Comparison of ENCODE assay signal across 33 mouse cellular contexts in genomic region chr19:4540263-4540662, GRCm38 (mm10). TPM values are rescaled to one million over a fixed set of nuclear protein-coding genes. Genes with fewer than 3 reads are reported as not detected.
A peak's percentile ranks its signal among the peaks of the same experiment; 100 is the strongest.
DNase-seq lines count a peak whose midpoint lies in the region; ATAC-seq and TF ChIP-seq lines count a peak whose summit lies in the region.
"Had no signal": no experiment of that assay in that cellular context is flagged by ENCODE, and none has a peak within 500 bp of the region (broad histone marks: within the 10 kb centered on the region; RNA-seq: fewer than 3 reads in every experiment).

No protein-coding gene starts in this region.

- H3K36me3 ChIP-seq in forebrain, postnatal 0 days (ENCODE audit: insufficient read depth), result no peaks in the 10 kb centered on the region
- H3K36me3 ChIP-seq in forebrain, embryonic 16.5 days (ENCODE audit: control insufficient read depth, insufficient read depth), result no peaks in the 10 kb centered on the region
- no peaks in the 10 kb centered on the region for H3K36me3 ChIP-seq in kidney, postnatal 0 days (ENCODE audit: insufficient read depth, low read length)
- no peaks in the 10 kb centered on the region for H3K36me3 ChIP-seq in lung, postnatal 0 days (ENCODE audit: insufficient read depth, low read length)
- no peaks in the 10 kb centered on the region for H3K36me3 ChIP-seq in stomach, postnatal 0 days (ENCODE audit: control insufficient read depth, insufficient read depth, low read length)
- H3K36me3 ChIP-seq: embryonic facial prominence, embryonic 12.5 days; heart, embryonic 12.5 days; limb, embryonic 15.5 days; midbrain, embryonic 10.5 days; stomach, embryonic 15.5 days had no signal

- TF ChIP-seq CTCF in forebrain, postnatal 0 days (IDR thresholded peaks at IDR 0.05; ENCODE audit: low read depth), result 0 out of 2 replicates have a peak, but pooled peaks have one; percentile 4
- TF ChIP-seq CTCF in kidney, postnatal 0 days (IDR thresholded peaks at IDR 0.05; ENCODE audit: low read depth), result peak; percentile 44
- peak; percentile 40 for TF ChIP-seq CTCF in lung, postnatal 0 days (IDR thresholded peaks at IDR 0.05)
- TF ChIP-seq CTCF in stomach, postnatal 0 days (IDR thresholded peaks at IDR 0.05; ENCODE audit: low read depth), result peak; percentile 39; the same call in 1 of the 2 replicates

- H3K9ac ChIP-seq in forebrain, postnatal 0 days, result no peak overlapping the region
- no peak overlapping the region for H3K9ac ChIP-seq in forebrain, embryonic 16.5 days (replicated peaks; ENCODE audit: low read depth, low read length)
- H3K9ac ChIP-seq in kidney, postnatal 0 days (ENCODE audit: low read depth, low read length), result no peak overlapping the region
- H3K9ac ChIP-seq in lung, postnatal 0 days (replicated peaks; ENCODE audit: low read depth), result no peak overlapping the region
- no peak overlapping the region for H3K9ac ChIP-seq in stomach, postnatal 0 days (ENCODE audit: low read length)
- H3K9ac ChIP-seq: embryonic facial prominence, embryonic 12.5 days; heart, embryonic 12.5 days; limb, embryonic 15.5 days; stomach, embryonic 15.5 days had no signal

- DNase-seq in forebrain, postnatal 0 days, result no peak
- DNase-seq in kidney, postnatal 0 days (ENCODE audit: low spot score), result no peak
- DNase-seq in kidney, adult 9 months, result no peak
- DNase-seq in lung, postnatal 0 days (ENCODE audit: low spot score), result no peak
- no peak for DNase-seq in lung, postnatal 36 days
- DNase-seq in stomach, postnatal 0 days (ENCODE audit: low spot score), result no peak
- no peak for DNase-seq in adrenal gland, postnatal 25 days
- DNase-seq: adrenal gland, adult 8-10 months; cerebellum, adult 18-20 months; cerebellum, postnatal 14 days; heart, postnatal 14 days; kidney, postnatal 4 days; layer of hippocampus, adult 9-11 months; right cerebral cortex, adult 18-20 months; right cerebral cortex, postnatal 4 days; thymus, adult 2 months; thymus, postnatal 4 days had no signal

- 93% methylated on average over 6 of the region's 6 CpGs for WGBS in forebrain, postnatal 0 days
- 86% methylated on average over 6 of the region's 6 CpGs for WGBS in forebrain, embryonic 16.5 days
- WGBS in kidney, postnatal 0 days, result 88% methylated on average over 6 of the region's 6 CpGs
- WGBS in lung, postnatal 0 days, result 87% methylated on average over 6 of the region's 6 CpGs
- WGBS in stomach, postnatal 0 days, result 85% methylated on average over 6 of the region's 6 CpGs

- H3K9me3 ChIP-seq in forebrain, postnatal 0 days (ENCODE audit: low read length), result no peaks in the 10 kb centered on the region
- no peaks in the 10 kb centered on the region for H3K9me3 ChIP-seq in forebrain, embryonic 16.5 days (ENCODE audit: control insufficient read depth, low read length)
- no peaks in the 10 kb centered on the region for H3K9me3 ChIP-seq in kidney, postnatal 0 days (replicated peaks; ENCODE audit: low read length)
- H3K9me3 ChIP-seq in lung, postnatal 0 days (ENCODE audit: low read length), result no peaks in the 10 kb centered on the region
- no peaks in the 10 kb centered on the region for H3K9me3 ChIP-seq in stomach, postnatal 0 days (ENCODE audit: control insufficient read depth, low read length)
- H3K9me3 ChIP-seq: heart, embryonic 12.5 days; limb, embryonic 15.5 days; midbrain, embryonic 10.5 days; stomach, embryonic 15.5 days had no signal

- TF ChIP-seq EP300 in lung, postnatal 0 days (IDR thresholded peaks at IDR 0.05), result no peak
- TF ChIP-seq EP300 in stomach, postnatal 0 days (optimal IDR thresholded peaks at IDR 0.05), result no peak

- no peak overlapping the region for H3K4me3 ChIP-seq in forebrain, postnatal 0 days (ENCODE audit: low read depth, low read length)
- no peak overlapping the region for H3K4me3 ChIP-seq in forebrain, embryonic 16.5 days (replicated peaks; ENCODE audit: low read length)
- H3K4me3 ChIP-seq in kidney, postnatal 0 days (replicated peaks; ENCODE audit: low read depth, low read length), result no peak overlapping the region
- no peak overlapping the region for H3K4me3 ChIP-seq in lung, postnatal 0 days (ENCODE audit: low read depth, low read length)
- no peak overlapping the region for H3K4me3 ChIP-seq in stomach, postnatal 0 days (ENCODE audit: low read depth, low read length)
- H3K4me3 ChIP-seq: embryonic facial prominence, embryonic 12.5 days; heart, embryonic 12.5 days; left cerebral cortex, adult 2 months; limb, embryonic 15.5 days; midbrain, embryonic 10.5 days; stomach, embryonic 15.5 days had no signal

- H3K27ac ChIP-seq in forebrain, postnatal 0 days (ENCODE audit: low read depth, low read length), result no peak overlapping the region
- no peak overlapping the region for H3K27ac ChIP-seq in forebrain, embryonic 16.5 days (ENCODE audit: low read length)
- H3K27ac ChIP-seq in kidney, postnatal 0 days, result no peak overlapping the region
- no peak overlapping the region for H3K27ac ChIP-seq in lung, postnatal 0 days (ENCODE audit: low read length)
- H3K27ac ChIP-seq in stomach, postnatal 0 days (replicated peaks), result no peak overlapping the region
- H3K27ac ChIP-seq: embryonic facial prominence, embryonic 12.5 days; left cerebral cortex, adult 2 months; limb, embryonic 15.5 days; midbrain, embryonic 10.5 days; stomach, embryonic 15.5 days had no signal

- no peak for ATAC-seq in forebrain, postnatal 0 days
- ATAC-seq in forebrain, embryonic 16.5 days, result no peak
- no peak for ATAC-seq in kidney, postnatal 0 days (replicated peaks; ENCODE audit: low FRiP score, low read depth)
- no peak for ATAC-seq in lung, postnatal 0 days
- no peak for ATAC-seq in stomach, postnatal 0 days (ENCODE audit: low FRiP score, low TSS enrichment)
- ATAC-seq: CD4-positive, CD25-positive, alpha-beta regulatory T cell, adult 4 months had no signal

- H3K4me2 ChIP-seq in forebrain, postnatal 0 days (ENCODE audit: low read depth), result no peak overlapping the region
- H3K4me2 ChIP-seq in forebrain, embryonic 16.5 days (ENCODE audit: low read length), result no peak overlapping the region
- H3K4me2 ChIP-seq in kidney, postnatal 0 days (ENCODE audit: low read length), result no peak overlapping the region
- no peak overlapping the region for H3K4me2 ChIP-seq in lung, postnatal 0 days (replicated peaks; ENCODE audit: low read depth, low read length)
- no peak overlapping the region for H3K4me2 ChIP-seq in stomach, postnatal 0 days (replicated peaks; ENCODE audit: low read depth)
- H3K4me2 ChIP-seq: embryonic facial prominence, embryonic 12.5 days; heart, embryonic 12.5 days; limb, embryonic 15.5 days; stomach, embryonic 15.5 days had no signal

- no peaks in the 10 kb centered on the region for H3K27me3 ChIP-seq in forebrain, postnatal 0 days (ENCODE audit: insufficient read depth, low read length)
- no peaks in the 10 kb centered on the region for H3K27me3 ChIP-seq in forebrain, embryonic 16.5 days (replicated peaks; ENCODE audit: control insufficient read depth, insufficient read depth, low read length)
- no peaks in the 10 kb centered on the region for H3K27me3 ChIP-seq in kidney, postnatal 0 days (ENCODE audit: insufficient read depth, low read length)
- no peaks in the 10 kb centered on the region for H3K27me3 ChIP-seq in lung, postnatal 0 days (replicated peaks; ENCODE audit: insufficient read depth, low read length)
- H3K27me3 ChIP-seq in stomach, postnatal 0 days (ENCODE audit: control insufficient read depth, insufficient read depth, low read length), result no peaks in the 10 kb centered on the region
- H3K27me3 ChIP-seq: embryonic facial prominence, embryonic 12.5 days; heart, embryonic 12.5 days; limb, embryonic 15.5 days; stomach, embryonic 15.5 days had no signal

- no peaks in the 10 kb centered on the region for H3K4me1 ChIP-seq in forebrain, postnatal 0 days (ENCODE audit: insufficient read depth)
- no peaks in the 10 kb centered on the region for H3K4me1 ChIP-seq in forebrain, embryonic 16.5 days (replicated peaks; ENCODE audit: control insufficient read depth, insufficient read depth, low read length)
- no peaks in the 10 kb centered on the region for H3K4me1 ChIP-seq in kidney, postnatal 0 days (replicated peaks; ENCODE audit: insufficient read depth, low read length)
- no peaks in the 10 kb centered on the region for H3K4me1 ChIP-seq in lung, postnatal 0 days (ENCODE audit: insufficient read depth, low read depth, low read length)
- H3K4me1 ChIP-seq in stomach, postnatal 0 days (replicated peaks; ENCODE audit: control insufficient read depth, insufficient read depth), result no peaks in the 10 kb centered on the region
- H3K4me1 ChIP-seq: embryonic facial prominence, embryonic 12.5 days; heart, embryonic 12.5 days; limb, embryonic 15.5 days; midbrain, embryonic 10.5 days; stomach, embryonic 15.5 days had no signal

RNA-seq across cellular contexts. Expression of gene Pcx, which starts 30.0 kb away (rescaled TPM):
- 35.9 and 40.7 TPM in 2 replicates for total RNA-seq in forebrain, postnatal 0 days (2014; rRNA removed)
- polyA plus RNA-seq in forebrain, postnatal 0 days (2015; fragmentation: Nextera tagmentation; extraction: Ambion mirVana), result 28.9 and 34.5 TPM in 2 replicates
- 30.6 and 33.3 TPM in 2 replicates for polyA plus RNA-seq in forebrain, embryonic 16.5 days (2015; fragmentation: Nextera tagmentation; extraction: Ambion mirVana)
- 57.6 and 66.9 TPM in 2 replicates for polyA plus RNA-seq in kidney, postnatal 0 days (2015; fragmentation: Nextera tagmentation; extraction: Ambion mirVana)
- 38.6 and 40.9 TPM in 2 replicates for polyA plus RNA-seq in lung, postnatal 0 days (2015; fragmentation: Nextera tagmentation; extraction: Ambion mirVana)
- polyA plus RNA-seq in stomach, postnatal 0 days (2015; fragmentation: Nextera tagmentation; extraction: Ambion mirVana), result 28.9 and 33.9 TPM in 2 replicates
- total RNA-seq in adrenal gland, postnatal 25 days (2021), result 488 and 620 TPM in 2 replicates

RNA-seq across cellular contexts. Expression of gene 2010003K11Rik, which starts 41.9 kb away (rescaled TPM):
- not detected in 2 replicates for total RNA-seq in forebrain, postnatal 0 days (2014; rRNA removed)
- 0.13 TPM in 1 of 2 replicates, not detected in the other for polyA plus RNA-seq in forebrain, postnatal 0 days (2015; fragmentation: Nextera tagmentation; extraction: Ambion mirVana)
- not detected in 2 replicates for polyA plus RNA-seq in forebrain, embryonic 16.5 days (2015; fragmentation: Nextera tagmentation; extraction: Ambion mirVana)
- 0.57 and 0.61 TPM in 2 replicates for polyA plus RNA-seq in kidney, postnatal 0 days (2015; fragmentation: Nextera tagmentation; extraction: Ambion mirVana)
- 0.12 and 0.20 TPM in 2 replicates for polyA plus RNA-seq in lung, postnatal 0 days (2015; fragmentation: Nextera tagmentation; extraction: Ambion mirVana)
- polyA plus RNA-seq in stomach, postnatal 0 days (2015; fragmentation: Nextera tagmentation; extraction: Ambion mirVana), result 0.74 and 1.5 TPM in 2 replicates
- total RNA-seq in adrenal gland, postnatal 25 days (2021), result 22.0 and 34.8 TPM in 2 replicates
- total RNA-seq: gastrocnemius, adult 18-20 months; left cerebral cortex, adult 2 months; left cerebral cortex, postnatal 36 days; midbrain, postnatal 0 days had no signal
- polyA plus RNA-seq: CD4-positive, CD25-positive, alpha-beta regulatory T cell, adult 4 months; embryonic facial prominence, embryonic 12.5 days; forebrain, embryonic 11.5 days; heart, embryonic 12.5 days; hindbrain, embryonic 11.5 days; kidney, embryonic 14.5 days; limb, embryonic 15.5 days; lung, embryonic 16.5 days; midbrain, embryonic 10.5 days; midbrain, postnatal 0 days; neural tube, embryonic 14.5 days had no signal
